Mouse (Mus musculus) hindbrain, embryonic 14.5 days (tissue): ENCODE measurements at regions not wholly inside any gene's neighbourhood (a gene's known extent, or its start where the extent isn't known, plus 50 kb on each side); places are given as distances from the start of the nearest gene placed in this dataset.

ENCODE experiments used
- ATAC-seq: fragments of 200-750 bp; cut with Nextera tagmentation; 2 replicates; pipeline ENCODE4 v1.8.0; 2017; ENCODE audit warnings: moderate number of reproducible peaks, mild to moderate bottlenecking, moderate TSS enrichment, moderate library complexity; ENCODE audit not compliant: low FRiP score
- DNase-seq: peaks from one replicate; pipeline ENCODE4 v3.0.0-alpha.2; 2015; ENCODE audit warnings: low spot score
- H3K27ac ChIP-seq: fragments of 300-500 bp; sonication (generic); 2 replicates; pipeline ENCODE4 v1.5.1; 2014; ENCODE audit warnings: mild to moderate bottlenecking, moderate library complexity
- H3K27me3 ChIP-seq: fragments of 300-500 bp; sonication (generic); 2 replicates; pipeline ENCODE4 v1.6.1; 2014; ENCODE audit warnings: mild to moderate bottlenecking, low read length, mixed read lengths; ENCODE audit not compliant: control insufficient read depth, insufficient read depth
- H3K36me3 ChIP-seq: fragments of 300-500 bp; sonication (generic); replicated peaks from 2 replicates; pipeline ENCODE4 v1.6.1; 2014; ENCODE audit not compliant: control insufficient read depth, insufficient read depth
- H3K4me1 ChIP-seq: fragments of 300-500 bp; sonication (generic); replicated peaks from 2 replicates; pipeline ENCODE4 v1.6.1; 2014; ENCODE audit warnings: antibody characterized with exemption, low read length, mixed read lengths; ENCODE audit not compliant: control insufficient read depth, insufficient read depth
- H3K4me2 ChIP-seq: fragments of 300-500 bp; sonication (generic); replicated peaks from 2 replicates; pipeline ENCODE4 v1.6.1; 2014; ENCODE audit warnings: mild to moderate bottlenecking, moderate library complexity
- H3K4me3 ChIP-seq: fragments of 300-500 bp; sonication (generic); replicated peaks from 2 replicates; pipeline ENCODE4 v1.5.1; 2014; ENCODE audit warnings: mild to moderate bottlenecking, low read length
- H3K9ac ChIP-seq: fragments of 300-500 bp; sonication (generic); 2 replicates; pipeline ENCODE4 v1.6.1; 2014
- H3K9me3 ChIP-seq: fragments of 300-500 bp; sonication (generic); 2 replicates; pipeline ENCODE4 v1.6.1; 2016; ENCODE audit warnings: low read length; ENCODE audit not compliant: control insufficient read depth
- WGBS: fragments of 180-500 bp; shearing (Covaris S2); extraction: QIAGEN DNeasy Blood & Tissue Kit; methylation state at CpG from one replicate; pipeline ENCODE4 v1.1.7; 2014; 5-methylcytosine and 5-hydroxymethylcytosine counted together

DNA sequence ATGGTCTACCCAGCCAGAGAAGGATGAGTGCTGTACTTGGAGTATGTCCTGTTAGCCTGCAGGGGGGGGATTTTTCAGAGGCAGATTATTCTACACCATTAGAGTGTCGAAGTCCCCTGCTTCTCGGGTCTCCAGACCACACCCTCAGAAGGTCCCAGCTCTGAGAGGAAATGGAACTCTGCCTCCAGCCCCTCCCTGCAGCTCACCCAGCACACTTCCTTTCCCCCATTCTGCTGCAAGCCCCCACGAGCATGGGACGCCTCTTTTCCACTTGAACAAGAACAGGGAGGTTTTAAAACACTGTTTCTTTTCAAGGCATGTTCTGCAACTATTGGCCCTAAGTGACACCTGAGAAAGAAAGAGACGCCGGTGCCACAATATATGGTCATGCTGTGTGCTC lies 282.8 kb upstream of the Zmiz1 start:
- WGBS = 74% methylated on average over 6 of the region's 6 CpGs
- Histone ChIP-seq H3K9me3 (no peaks in the 10 kb centered on the region), H3K4me3 (no peak overlapping the region), H3K27ac (no peak overlapping the region), H3K9ac (no peak overlapping the region), H3K4me2 (no peak overlapping the region), H3K4me1 (peaks cover 7% of the 10 kb centered on the region; the same call in 1 of the 2 replicates), H3K36me3 (no peaks in the 10 kb centered on the region), H3K27me3 (no peaks in the 10 kb centered on the region)
- no peak for DNase-seq
- ATAC-seq = no peak

DNA sequence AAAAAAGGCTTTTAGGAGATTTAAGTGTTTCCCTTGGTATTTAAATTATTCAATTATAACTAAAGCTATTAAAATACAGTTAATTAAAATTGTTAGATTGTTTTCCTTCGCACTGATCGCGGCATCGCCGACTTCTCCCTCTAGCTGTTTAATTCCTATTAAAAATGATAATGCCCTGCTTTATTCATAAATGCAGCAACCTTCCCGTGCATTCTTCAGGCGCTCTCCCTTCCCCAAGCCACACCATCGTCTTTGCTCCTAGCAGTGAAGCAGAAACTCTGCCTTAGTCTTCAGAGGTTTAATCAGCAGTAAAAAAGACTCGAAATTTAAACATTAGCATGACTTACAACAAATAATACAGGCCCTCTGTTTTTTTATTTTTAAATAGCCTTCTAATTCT lies 278.9 kb upstream of the Zmiz1 start:
- H3K4me1 ChIP-seq = peaks cover 13% of the 10 kb centered on the region
- ATAC-seq (no peak), DNase-seq (peak; percentile 34)
- H3K4me2 ChIP-seq = no peak overlapping the region
- no peaks in the 10 kb centered on the region for H3K9me3 ChIP-seq
- H3K9ac ChIP-seq = no peak overlapping the region
- H3K27ac ChIP-seq = no peak overlapping the region
- H3K4me3 ChIP-seq = no peak overlapping the region
- no peaks in the 10 kb centered on the region for H3K27me3 ChIP-seq
- H3K36me3 ChIP-seq = no peaks in the 10 kb centered on the region
- 43% methylated on average over 9 of the region's 9 CpGs for WGBS

DNA sequence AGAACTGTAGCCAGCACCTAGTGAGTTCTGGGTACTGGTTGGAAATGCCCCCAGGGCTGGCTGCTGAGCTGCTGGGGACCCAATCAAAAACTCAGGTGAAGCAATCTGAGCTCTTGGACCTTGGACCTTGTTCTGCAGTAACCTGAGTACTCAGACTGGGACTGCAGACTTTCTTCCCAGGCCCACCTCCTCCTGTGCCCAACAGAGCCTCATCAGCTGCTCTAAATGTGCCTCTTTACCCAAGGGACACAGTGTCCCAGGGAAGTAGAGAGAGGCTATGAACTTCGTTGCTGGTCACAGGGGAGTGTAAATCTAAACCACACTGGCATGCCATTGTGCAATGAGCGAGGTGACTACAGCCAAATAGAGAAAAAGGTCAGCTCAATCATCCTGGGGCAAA lies 277.6 kb upstream of the Zmiz1 start:
- DNase-seq (no peak), ATAC-seq (no peak)
- Histone ChIP-seq H3K9ac (no peak overlapping the region), H3K36me3 (no peaks in the 10 kb centered on the region), H3K27ac (no peak overlapping the region), H3K27me3 (no peaks in the 10 kb centered on the region), H3K4me2 (no peak overlapping the region), H3K4me1 (peaks cover 25% of the 10 kb centered on the region), H3K4me3 (no peak overlapping the region), H3K9me3 (no peaks in the 10 kb centered on the region)
- 59% methylated on average over 2 of the region's 2 CpGs for WGBS

DNA sequence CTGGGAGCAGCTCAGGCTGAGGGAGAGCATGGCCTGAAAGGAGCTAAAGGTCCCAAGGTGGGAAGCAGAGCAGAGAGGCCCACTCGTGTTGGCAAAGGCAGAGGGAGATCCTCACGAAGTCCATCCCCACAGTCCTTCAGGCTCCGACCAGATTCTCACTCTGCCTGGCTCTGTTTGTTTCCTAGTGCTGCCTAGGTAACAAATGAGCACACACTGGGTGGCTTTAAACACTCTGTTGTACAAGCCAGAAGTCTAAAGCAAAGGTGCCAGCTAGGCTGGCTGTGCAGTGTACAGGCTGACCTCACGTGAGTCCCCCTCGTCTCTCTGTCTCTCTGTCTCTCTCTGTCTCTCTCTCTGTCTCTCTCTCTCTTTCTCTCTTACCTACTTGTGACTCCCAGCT lies 274.9 kb upstream of the Zmiz1 start:
- H3K27ac ChIP-seq = no peak overlapping the region
- no peak overlapping the region for H3K4me3 ChIP-seq
- no peak for ATAC-seq
- no peak overlapping the region for H3K9ac ChIP-seq
- H3K27me3 ChIP-seq = no peaks in the 10 kb centered on the region
- no peaks in the 10 kb centered on the region for H3K36me3 ChIP-seq
- H3K4me2 ChIP-seq = no peak overlapping the region
- WGBS = 52% methylated on average over 5 of the region's 5 CpGs
- no peak for DNase-seq
- no peaks in the 10 kb centered on the region for H3K9me3 ChIP-seq
- peaks cover 31% of the 10 kb centered on the region for H3K4me1 ChIP-seq

DNA sequence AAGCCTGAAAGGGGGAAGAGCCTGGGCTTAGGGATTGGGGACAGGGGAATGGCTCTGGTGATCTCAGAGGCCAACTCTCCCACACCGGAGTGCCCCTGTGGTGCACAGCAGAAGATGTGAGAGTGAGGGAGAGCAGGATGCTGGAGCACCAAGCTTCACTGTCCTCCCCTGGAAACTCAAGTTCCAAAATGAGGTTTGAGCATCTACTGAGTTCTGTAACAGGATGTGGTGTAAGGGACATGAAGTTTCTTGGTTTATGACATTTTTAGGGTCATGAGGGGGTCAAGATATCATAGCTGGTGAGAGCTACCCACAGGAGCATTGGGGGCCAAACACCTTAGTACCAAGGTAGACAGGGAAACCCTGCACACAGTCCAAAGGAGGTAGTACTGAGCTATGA lies 274.1 kb upstream of the Zmiz1 start:
- Histone ChIP-seq H3K27ac (peak overlapping the region; percentile 89), H3K4me2 (no peak overlapping the region), H3K9ac (no peak overlapping the region), H3K4me3 (no peak overlapping the region), H3K27me3 (no peaks in the 10 kb centered on the region), H3K9me3 (no peaks in the 10 kb centered on the region), H3K36me3 (no peaks in the 10 kb centered on the region), H3K4me1 (peaks cover 24% of the 10 kb centered on the region)
- no peak for ATAC-seq
- no peak for DNase-seq
- 76% methylated on average over 1 of the region's 1 CpGs for WGBS

DNA sequence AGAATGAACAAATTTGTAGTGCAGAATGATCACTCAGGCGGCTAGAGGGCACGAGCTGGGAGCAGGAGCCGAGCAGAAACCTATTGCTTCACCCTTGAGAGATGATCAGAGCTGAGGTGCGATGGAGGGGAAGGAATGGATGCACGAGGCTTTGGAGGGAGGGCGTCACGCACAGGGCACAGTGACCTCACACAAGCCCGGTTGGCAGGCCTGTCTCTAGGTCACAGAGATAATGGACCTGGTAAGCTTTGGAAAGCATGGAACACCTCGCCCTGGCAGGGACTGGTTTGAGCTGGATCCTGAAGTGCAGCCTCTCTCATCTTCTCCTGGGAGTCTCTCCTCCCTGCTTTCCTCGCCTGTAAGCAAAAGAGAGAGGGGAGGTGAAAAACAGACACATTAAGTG lies 273.4 kb upstream of the Zmiz1 start:
- Histone ChIP-seq H3K4me3 (no peak overlapping the region), H3K4me1 (peaks cover 24% of the 10 kb centered on the region), H3K27me3 (no peaks in the 10 kb centered on the region), H3K9ac (peak overlapping the region; percentile 20; the same call in 1 of the 2 replicates), H3K27ac (peak overlapping the region; percentile 89), H3K9me3 (no peaks in the 10 kb centered on the region), H3K4me2 (peak overlapping the region; percentile 1; the same call in 1 of the 2 replicates), H3K36me3 (no peaks in the 10 kb centered on the region)
- ATAC-seq = peak; percentile 60
- WGBS = 27% methylated on average over 10 of the region's 10 CpGs
- DNase-seq = no peak

DNA sequence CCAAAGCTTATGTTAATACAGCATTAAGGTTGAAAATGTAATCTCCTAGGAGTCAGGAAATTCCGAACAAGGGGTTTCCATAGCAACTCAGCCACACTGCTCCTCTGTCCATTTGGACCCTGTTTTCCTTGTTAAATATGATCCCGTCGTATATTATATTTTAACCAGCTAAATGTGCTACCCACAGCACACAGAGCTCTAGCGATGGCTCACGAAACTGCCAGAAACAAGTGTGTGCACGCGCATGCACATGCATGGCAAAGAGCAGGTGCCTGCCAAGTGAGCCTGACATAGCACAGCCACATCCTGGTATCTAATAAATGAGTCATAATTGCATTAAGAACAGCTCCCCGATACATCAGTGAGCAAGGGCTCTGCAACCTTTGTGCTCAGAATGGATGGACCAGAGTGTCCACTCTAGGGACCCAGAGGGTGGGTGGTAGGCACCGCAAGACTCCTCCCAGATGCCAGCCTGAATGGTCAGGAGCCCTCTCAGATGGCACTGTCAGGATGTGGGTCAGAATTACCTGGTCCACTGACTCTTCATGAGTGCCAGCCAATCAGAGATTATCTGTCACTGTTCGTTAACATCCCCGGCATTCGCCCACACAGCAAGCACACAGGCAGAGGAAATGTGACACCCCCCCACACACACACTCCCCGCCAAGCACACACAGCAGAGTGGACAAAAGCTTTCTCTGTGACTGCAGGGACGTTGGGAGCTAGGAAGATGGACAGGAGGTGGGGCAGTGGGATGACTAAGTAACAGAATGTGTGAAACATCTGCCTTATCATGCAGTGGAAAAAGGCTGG lies 272.8 kb upstream of the Zmiz1 start:
- ATAC-seq (peak; percentile 59), DNase-seq (peak; percentile 62)
- Histone ChIP-seq H3K9ac (0 out of 2 replicates have a peak overlapping the region, but pooled peaks have one; percentile 14), H3K36me3 (no peaks in the 10 kb centered on the region), H3K4me1 (peaks cover 24% of the 10 kb centered on the region), H3K27me3 (no peaks in the 10 kb centered on the region), H3K9me3 (no peaks in the 10 kb centered on the region), H3K4me2 (peak overlapping the region; percentile 1; the same call in 1 of the 2 replicates), H3K27ac (peak overlapping the region; percentile 89), H3K4me3 (no peak overlapping the region)
- 29% methylated on average over 14 of the region's 14 CpGs for WGBS

DNA sequence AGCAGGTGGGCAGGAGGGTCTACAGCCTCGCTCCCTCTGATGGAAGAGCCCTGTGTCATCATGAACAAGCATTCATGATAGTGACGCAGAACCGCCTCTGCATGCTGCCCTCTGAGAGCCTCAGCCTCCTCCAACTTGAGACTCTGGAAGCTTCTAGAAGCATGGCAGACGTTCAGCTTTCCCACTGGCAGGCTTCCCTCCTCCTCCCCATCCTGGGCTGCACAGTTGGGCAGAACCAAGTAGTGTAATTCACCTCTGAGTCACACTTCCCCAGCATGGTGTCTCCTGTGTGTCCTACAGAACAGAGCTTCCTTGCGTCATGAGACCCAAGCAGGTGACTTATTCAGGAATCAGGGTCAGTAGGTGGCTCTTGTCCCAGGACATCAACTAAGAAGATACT lies 271.3 kb upstream of the Zmiz1 start:
- ATAC-seq = no peak
- H3K36me3 ChIP-seq = no peaks in the 10 kb centered on the region

DNA sequence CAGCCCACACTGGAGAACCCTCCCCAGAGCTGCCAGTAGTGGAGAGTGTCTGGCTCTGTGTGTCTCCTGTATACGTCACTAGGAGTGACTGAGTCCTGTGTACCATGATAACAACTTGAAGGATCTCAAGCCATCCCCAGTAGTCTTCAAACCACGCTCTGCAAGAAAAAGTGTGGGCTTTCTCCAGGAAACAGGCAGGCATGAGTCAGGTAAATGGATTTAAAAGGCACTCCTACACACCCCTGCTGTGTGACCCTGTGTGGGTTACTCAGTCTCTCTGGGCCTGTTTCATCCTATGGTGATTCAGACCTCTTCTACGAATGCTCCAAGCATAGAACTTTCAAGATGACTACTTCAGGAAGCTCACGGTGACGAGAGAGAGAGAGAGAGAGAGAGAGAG lies 269.7 kb upstream of the Zmiz1 start:
- Histone ChIP-seq H3K9ac (no peak overlapping the region), H3K27me3 (no peaks in the 10 kb centered on the region), H3K4me3 (no peak overlapping the region), H3K9me3 (no peaks in the 10 kb centered on the region), H3K4me2 (no peak overlapping the region), H3K36me3 (no peaks in the 10 kb centered on the region), H3K27ac (no peak overlapping the region), H3K4me1 (peaks cover 24% of the 10 kb centered on the region)
- DNase-seq (no peak), ATAC-seq (no peak)
- 91% methylated on average over 5 of the region's 5 CpGs for WGBS

More for the DNA sequence above, 271.3 kb upstream of the Zmiz1 start:
- no peaks in the 10 kb centered on the region for H3K9me3 ChIP-seq
- no peak for DNase-seq
- no peak overlapping the region for H3K27ac ChIP-seq
- H3K4me1 ChIP-seq = peaks cover 24% of the 10 kb centered on the region
- 94% methylated on average over 5 of the region's 5 CpGs for WGBS
- H3K27me3 ChIP-seq = no peaks in the 10 kb centered on the region
- H3K9ac ChIP-seq = no peak overlapping the region
- H3K4me2 ChIP-seq = no peak overlapping the region
- H3K4me3 ChIP-seq = no peak overlapping the region
